Mouse (Mus musculus) cerebellum, adult 2 months (tissue): ENCODE data around the gene Pfn1. TPM values are rescaled to one million over a fixed set of nuclear protein-coding genes. Genes with fewer than 3 reads are reported as not detected.

Experiments used
- DNase-seq, 2 experiments: peaks; one replicate each; pipeline ENCODE4 v3.0.0; 2021
- H3K27ac ChIP-seq: fragments of 200-500 bp; 2 replicates; pipeline ENCODE4 v1.5.1; 2012; ENCODE audit warnings: low read length, control low read depth, inconsistent platforms; ENCODE audit not compliant: insufficient read depth
- H3K27me3 ChIP-seq: fragments of 200-500 bp; 2 replicates; pipeline ENCODE4 v1.6.1; 2012; ENCODE audit warnings: inconsistent platforms, mild to moderate bottlenecking, low read length, moderate library complexity; ENCODE audit not compliant: control insufficient read depth, insufficient read depth
- H3K4me1 ChIP-seq: fragments of 200-500 bp; 2 replicates; pipeline ENCODE4 v1.6.1; 2011; ENCODE audit warnings: low read length; ENCODE audit not compliant: control insufficient read depth, insufficient read depth
- H3K4me3 ChIP-seq: fragments of 200-500 bp; replicated peaks from 2 replicates; pipeline ENCODE3; 2011; ENCODE audit warnings: mild to moderate bottlenecking, low read depth, low read length, control low read depth; ENCODE audit not compliant: insufficient read depth
- CTCF ChIP-seq: fragments of 200-500 bp; IDR thresholded peaks from 2 replicates; pipeline ENCODE4 v1.5.1; 2011; ENCODE audit warnings: low read depth, mild to moderate bottlenecking, control low read depth, low read length, moderate library complexity, borderline replicate concordance; ENCODE audit not compliant: insufficient read depth
- POLR2A ChIP-seq: fragments of 200-500 bp; IDR thresholded peaks from 2 replicates; pipeline ENCODE4 v1.6.1; 2011; ENCODE audit warnings: low read length, control low read depth, borderline replicate concordance; ENCODE audit not compliant: insufficient read depth
- WGBS: fragments of 180-500 bp; shearing (Covaris S2); methylation state at CpG from one replicate; pipeline ENCODE4 v1.1.7; 2018; 5-methylcytosine and 5-hydroxymethylcytosine counted together
- polyA plus RNA-seq: library from polyadenylated mRNA; depleted of rRNA; stranded (reverse); fragments of >200 nt; gene quantifications from 2 replicates; pipeline ENCODE4 v1.2.3, GENCODE M21; 2012

The Pfn1 gene
- polyA plus RNA-seq, 1 experiment, result 305 TPM

DNA sequence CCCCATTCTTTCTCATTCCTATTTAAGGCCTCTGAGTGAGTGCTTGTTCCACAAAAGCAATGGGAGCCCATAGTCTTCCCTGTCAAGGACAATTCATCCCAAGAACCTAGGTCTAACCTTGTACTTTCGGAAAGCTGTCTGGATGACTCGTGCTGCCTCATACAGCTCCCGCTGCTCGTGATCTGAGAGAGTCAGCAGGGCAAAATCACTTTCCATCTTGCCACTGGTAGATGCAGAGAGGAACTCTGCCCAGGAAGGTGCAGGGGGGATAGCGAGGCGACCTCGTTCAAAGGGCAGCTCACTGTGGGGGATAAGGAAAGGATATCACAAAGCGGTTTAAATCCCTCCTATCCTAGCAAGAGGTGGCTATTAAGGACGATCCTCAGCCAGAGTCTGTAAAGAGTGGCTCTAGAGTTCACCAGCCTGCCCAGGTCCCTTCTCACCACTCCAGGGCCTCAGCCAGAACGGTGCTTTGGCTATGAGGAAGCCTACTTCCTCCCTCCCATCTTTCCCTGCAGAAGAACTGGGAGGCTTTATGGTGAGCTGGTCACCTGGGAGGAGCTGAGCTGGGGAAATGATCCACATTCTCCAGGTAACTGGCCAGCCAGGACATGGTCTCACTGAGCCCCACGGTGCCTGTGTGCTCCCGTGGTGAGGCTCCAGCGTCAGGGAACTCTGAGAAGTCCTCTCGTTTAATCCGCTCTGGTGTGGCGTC is 17.0 kb upstream of the Pfn1 start:
- Histone ChIP-seq H3K4me3 (no peak overlapping the region), H3K27ac (no peak overlapping the region)
- 76% methylated on average over 16 of the region's 16 CpGs for WGBS

GRCm38 (mm10) chr11:70670483-70670882 is 16.0 kb upstream of the Pfn1 start:
- H3K4me1 ChIP-seq, result peaks cover 4% of the 10 kb centered on the region
- H3K27me3 ChIP-seq, result no peaks in the 10 kb centered on the region
- peak in 1 of 2 experiments; percentile 49 for DNase-seq
- WGBS, result 23% methylated on average over 14 of the region's 14 CpGs
- H3K4me3 ChIP-seq, result peak overlapping the region; percentile 85
- peak overlapping the region; percentile 77 for H3K27ac ChIP-seq
- TF ChIP-seq POLR2A (no peak), CTCF (no peak)

More for the DNA sequence above, 17.0 kb upstream of the Pfn1 start:
- no peaks in the 10 kb centered on the region for H3K27me3 ChIP-seq
- no peak for TF ChIP-seq CTCF
- no peak for TF ChIP-seq POLR2A
- peak in 1 of 2 experiments; percentile 21 for DNase-seq
- H3K4me1 ChIP-seq, result peaks cover 4% of the 10 kb centered on the region

- Histone ChIP-seq H3K4me1 (peaks cover 4% of the 10 kb centered on the region), H3K27ac (peak overlapping the region; percentile 77), H3K4me3 (peak overlapping the region; percentile 85), H3K27me3 (no peaks in the 10 kb centered on the region)
- under 1% methylated on average over 31 of the region's 31 CpGs for WGBS
- TF ChIP-seq POLR2A, result 0 out of 2 replicates have a peak, but pooled peaks have one; percentile 21
- peak; percentile 47; the same call in 1 of the 2 replicates for TF ChIP-seq CTCF
- peak; percentile 71 to 79 for DNase-seq
These were observed 15.3 kb upstream of the Pfn1 start for GRCm38 (mm10) chr11:70669582-70670345.

DNA sequence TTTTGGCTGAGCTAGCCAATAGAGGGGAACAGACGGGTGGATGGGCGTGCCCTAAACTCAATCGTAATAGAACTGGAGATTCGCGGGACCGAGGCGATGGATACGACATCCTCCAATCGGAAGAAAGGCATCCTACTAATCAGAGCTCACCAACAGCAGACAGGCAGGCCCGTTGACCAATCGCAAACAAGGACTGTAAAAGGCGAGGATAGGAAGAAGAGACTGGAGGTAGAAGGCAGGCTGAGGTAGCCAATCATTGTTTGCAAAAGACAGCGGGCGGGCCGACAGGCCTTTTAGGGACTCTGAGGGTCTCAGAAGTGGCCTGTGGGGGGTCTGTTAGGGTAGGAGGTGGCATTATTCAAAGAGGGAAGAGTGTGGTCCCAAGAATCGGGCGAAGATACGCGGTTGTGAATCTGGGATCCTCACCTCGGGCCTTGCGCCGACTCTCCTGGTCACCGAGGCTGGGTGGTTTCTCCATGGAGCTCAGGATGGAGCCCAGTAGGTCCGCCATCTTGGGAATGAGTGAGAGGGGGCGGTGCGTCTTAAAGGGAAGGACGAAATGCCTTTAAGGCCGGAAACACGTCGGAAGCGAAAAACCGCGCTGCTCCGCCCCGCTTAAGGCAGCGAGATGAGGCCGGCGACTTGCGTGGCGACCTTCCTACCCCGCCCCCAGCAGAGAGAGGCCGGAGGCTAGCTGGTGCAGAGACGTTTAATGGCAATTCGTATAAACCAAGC is 14.5 kb upstream of the Pfn1 start, which contains the start of gene Spag7:
TSS of gene Spag7 (minus strand) at position 646 of the 735 bp plus-strand sequence.
- WGBS, result under 1% methylated on average over 44 of the region's 44 CpGs
- no peaks in the 10 kb centered on the region for H3K27me3 ChIP-seq
- H3K27ac ChIP-seq, result peak within 1 kb of the TSS; percentile 92
- TF ChIP-seq CTCF (no peak), POLR2A (peak; percentile 82)
- peak; percentile 98 to 100 for DNase-seq
- no peaks in the 10 kb centered on the region; the same call in 1 of the 2 replicates for H3K4me1 ChIP-seq
- H3K4me3 ChIP-seq, result peak within 1 kb of the TSS; percentile 85

DNA sequence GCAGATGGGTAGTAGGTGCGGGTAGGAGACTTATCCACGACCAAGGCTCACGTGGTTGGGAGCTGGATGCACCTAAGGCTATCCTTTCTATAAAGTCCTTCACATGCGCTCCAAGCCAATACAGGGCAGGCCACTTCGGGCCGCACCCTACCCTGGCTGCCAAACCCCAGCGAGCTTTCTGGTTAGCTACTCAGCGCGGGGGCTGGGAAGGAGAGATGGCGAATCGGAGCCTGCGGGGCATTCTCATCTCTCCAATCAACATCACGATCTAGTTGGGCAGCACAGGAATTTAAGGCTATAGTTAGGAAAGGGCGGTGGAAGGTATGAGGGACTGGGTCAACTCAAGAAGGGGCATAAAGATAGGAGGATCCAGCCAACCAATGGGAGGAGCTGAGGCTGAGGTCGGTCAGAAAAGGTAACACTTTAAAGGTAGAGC is 13.9 kb upstream of the Pfn1 start:
- no peak for DNase-seq
- Histone ChIP-seq H3K4me1 (no peaks in the 10 kb centered on the region; the same call in 1 of the 2 replicates), H3K27ac (0 out of 2 replicates have a peak overlapping the region, but pooled peaks have one; percentile 4), H3K27me3 (no peaks in the 10 kb centered on the region), H3K4me3 (peak overlapping the region; percentile 85)
- TF ChIP-seq CTCF (no peak), POLR2A (peak; percentile 16; the same call in 1 of the 2 replicates)
- WGBS, result under 1% methylated on average over 15 of the region's 15 CpGs

GRCm38 (mm10) chr11:70667271-70668150 is 13.1 kb upstream of the Pfn1 start:
- Histone ChIP-seq H3K27me3 (no peaks in the 10 kb centered on the region), H3K4me3 (peak overlapping the region; percentile 85), H3K27ac (no peak overlapping the region), H3K4me1 (no peaks in the 10 kb centered on the region; the same call in 1 of the 2 replicates)
- TF ChIP-seq POLR2A, result no peak
- whole genome bisulfite sequencing, result 67% methylated on average over 14 of the region's 14 CpGs
- peak in 1 of 2 experiments; percentile 13 for DNase-seq
